22 mouse cellular contexts compared by ENCODE assay signal in genomic region chr12:108816569-108816968, GRCm38 (mm10). TPM values are rescaled to one million over a fixed set of nuclear protein-coding genes. Genes with fewer than 3 reads are reported as not detected.
DNase-seq lines count a peak whose midpoint lies in the region; ATAC-seq lines count a peak whose summit lies in the region.
"Had no signal": no experiment of that assay in that cellular context is flagged by ENCODE, and none has a peak within 500 bp of the region (broad histone marks: within the 10 kb centered on the region; RNA-seq: fewer than 3 reads in every experiment).

No protein-coding gene starts in this region.

- H3K36me3 ChIP-seq in neural tube, embryonic 13.5 days = peaks cover 43% of the 10 kb centered on the region
- H3K36me3 ChIP-seq in neural tube, embryonic 15.5 days = peaks cover 22% of the 10 kb centered on the region

- H3K4me3 ChIP-seq in neural tube, embryonic 13.5 days = no peak overlapping the region
- no peak overlapping the region for H3K4me3 ChIP-seq in neural tube, embryonic 15.5 days (replicated peaks)

- peaks cover 9% of the 10 kb centered on the region; the same call in 1 of the 2 replicates for H3K4me1 ChIP-seq in neural tube, embryonic 13.5 days (replicated peaks)
- peaks cover 3% of the 10 kb centered on the region; the same call in 1 of the 2 replicates for H3K4me1 ChIP-seq in neural tube, embryonic 15.5 days

- 0 out of 2 replicates have a peak overlapping the region, but pooled peaks have one; percentile 26 for H3K9ac ChIP-seq in neural tube, embryonic 13.5 days
- H3K9ac ChIP-seq in neural tube, embryonic 15.5 days (replicated peaks) = no peak overlapping the region

- H3K4me2 ChIP-seq in neural tube, embryonic 13.5 days = no peak overlapping the region
- no peak overlapping the region for H3K4me2 ChIP-seq in neural tube, embryonic 15.5 days

- no peak overlapping the region for H3K27ac ChIP-seq in neural tube, embryonic 13.5 days (replicated peaks)
- no peak overlapping the region for H3K27ac ChIP-seq in neural tube, embryonic 15.5 days (replicated peaks)

- no peak for ATAC-seq in neural tube, embryonic 13.5 days (ENCODE audit: low read depth)
- ATAC-seq in neural tube, embryonic 15.5 days (ENCODE audit: low FRiP score) = no peak
- 0 out of 2 replicates have a peak, but pooled peaks have one; percentile 19 for ATAC-seq in monocyte, adult 5-6 weeks (replicated peaks; ENCODE audit: insufficient number of reproducible peaks, low FRiP score, low TSS enrichment, poor library complexity, severe bottlenecking)
- ATAC-seq: activated CD4-positive, CD25-positive, alpha-beta regulatory T cell, adult 4 months; CD4-positive, CD25-positive, alpha-beta regulatory T cell, adult 4 months; Patski had no signal

- peak; percentile 86 for DNase-seq in heart, adult 11 months
- DNase-seq in heart, adult 8-10 months (ENCODE audit: low spot score) = no peak
- DNase-seq in testis, postnatal 10 days (ENCODE audit: low spot score) = peak; percentile 40
- no peak for DNase-seq in testis, postnatal 14 days (ENCODE audit: low spot score)
- no peak for DNase-seq in left cerebral cortex, adult 9 months (ENCODE audit: low spot score in 2 of 2)
- DNase-seq: adrenal gland, adult 2 months; adrenal gland, adult 8-10 months; adrenal gland, postnatal 10 days; adrenal gland, postnatal 14 days; adrenal gland, postnatal 25 days; adrenal gland, postnatal 36 days; B cell, adult 2 months; cerebellum, adult 11 months; cerebellum, adult 11-12 months had no signal

- no peaks in the 10 kb centered on the region for H3K9me3 ChIP-seq in neural tube, embryonic 13.5 days
- H3K9me3 ChIP-seq in neural tube, embryonic 15.5 days (replicated peaks) = no peaks in the 10 kb centered on the region
- H3K9me3 ChIP-seq: G1E had no signal

- 85% methylated on average over 11 of the region's 11 CpGs for WGBS in neural tube, embryonic 13.5 days
- 85% methylated on average over 11 of the region's 11 CpGs for WGBS in neural tube, embryonic 15.5 days

- no peaks in the 10 kb centered on the region for H3K27me3 ChIP-seq in neural tube, embryonic 13.5 days
- no peaks in the 10 kb centered on the region for H3K27me3 ChIP-seq in neural tube, embryonic 15.5 days (replicated peaks)
- H3K27me3 ChIP-seq: CH12.LX, Patski had no signal

RNA-seq across cellular contexts. Expression of gene Slc25a29, which starts 19.1 kb away (rescaled TPM):
- 10 to 100 TPM; 13.1 to 16.9 (median 14.1) TPM for total RNA-seq in heart, adult 8-10 months (2022)
- 16.5 and 18.4 TPM in 2 replicates for polyA plus RNA-seq in neural tube, embryonic 13.5 days (2015; fragmentation: Nextera tagmentation; extraction: Ambion mirVana)
- 18.5 and 19.9 TPM in 2 replicates for polyA plus RNA-seq in neural tube, embryonic 15.5 days (2015; fragmentation: Nextera tagmentation; extraction: Ambion mirVana)
- total RNA-seq in monocyte, adult 5-6 weeks (2017) = 0.11 to 1.8 TPM in 2 of 3 replicates, not detected in the other

RNA-seq across cellular contexts. Expression of gene Slc25a47, which starts 19.3 kb away (rescaled TPM):
- total RNA-seq in heart, adult 8-10 months (2022) = 1 to 10 TPM; 6.9 to 7.6 (median 7.3) TPM
- 12.1 and 12.3 TPM in 2 replicates for polyA plus RNA-seq in neural tube, embryonic 13.5 days (2015; fragmentation: Nextera tagmentation; extraction: Ambion mirVana)
- polyA plus RNA-seq in neural tube, embryonic 15.5 days (2015; fragmentation: Nextera tagmentation; extraction: Ambion mirVana) = 6.7 and 7.7 TPM in 2 replicates
- total RNA-seq in monocyte, adult 5-6 weeks (2017) = 0.48 to 1.3 TPM in 2 of 3 replicates, not detected in the other

RNA-seq across cellular contexts. Expression of gene Yy1, which starts 23.8 kb away (rescaled TPM):
- 10 to 100 TPM; 24.8 to 34.8 (median 28.6) TPM for total RNA-seq in heart, adult 8-10 months (2022)
- 13.5 and 14.2 TPM in 2 replicates for polyA plus RNA-seq in neural tube, embryonic 13.5 days (2015; fragmentation: Nextera tagmentation; extraction: Ambion mirVana)
- polyA plus RNA-seq in neural tube, embryonic 15.5 days (2015; fragmentation: Nextera tagmentation; extraction: Ambion mirVana) = 10.2 and 13.7 TPM in 2 replicates
- total RNA-seq in monocyte, adult 5-6 weeks (2017) = 51.4 to 60.9 TPM (median 60.3 TPM) in 3 replicates

Comparison
In these comparisons a context has a peak if more than half of its experiments do, and no peak if none do; other contexts are left out.
1. DNase-seq: peak in heart, adult 11 months (single experiment) and testis, postnatal 10 days (single experiment); none in heart, adult 8-10 months (single experiment), testis, postnatal 14 days (single experiment) and left cerebral cortex, adult 9 months (0 of 2).